Mouse (Mus musculus): ENCODE results near the gene Cfap70.
A peak's percentile ranks its signal among the peaks of the same experiment; 100 is the strongest.

The Cfap70 gene

DNA sequence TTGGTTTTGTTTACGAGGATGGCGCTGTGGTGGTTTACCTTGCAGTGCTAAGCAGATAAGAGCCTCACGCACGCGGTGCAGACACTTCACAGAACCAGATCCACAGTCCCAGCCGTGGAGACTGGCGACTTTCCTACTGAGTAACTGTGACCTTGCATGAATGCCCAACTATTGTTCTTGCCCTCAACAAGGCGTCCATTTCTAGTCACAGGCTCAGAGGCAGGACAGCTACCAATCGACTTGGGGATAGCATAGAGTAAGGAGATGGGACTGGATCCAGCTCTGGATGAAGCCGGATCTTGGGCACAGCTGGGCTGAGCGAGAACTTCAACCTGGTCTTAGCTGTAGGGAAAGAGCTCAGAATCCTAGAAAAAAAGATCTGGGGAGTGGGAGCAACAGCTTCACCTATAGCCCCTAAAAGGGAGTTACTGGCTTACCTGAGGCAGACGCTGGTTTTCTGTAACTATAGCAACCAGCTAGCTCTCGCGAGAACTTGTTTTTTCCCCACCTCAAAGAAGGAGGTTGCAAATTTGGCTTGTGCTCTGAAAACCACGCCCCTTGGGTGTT is at the start of gene Cfap70:
TSS of gene Cfap70 (minus strand) at position 462 of the 567 bp plus-strand sequence.
- DNase-seq (ENCODE audit: low spot score in 2 of 2), result peak; percentile 32 to 44

DNA sequence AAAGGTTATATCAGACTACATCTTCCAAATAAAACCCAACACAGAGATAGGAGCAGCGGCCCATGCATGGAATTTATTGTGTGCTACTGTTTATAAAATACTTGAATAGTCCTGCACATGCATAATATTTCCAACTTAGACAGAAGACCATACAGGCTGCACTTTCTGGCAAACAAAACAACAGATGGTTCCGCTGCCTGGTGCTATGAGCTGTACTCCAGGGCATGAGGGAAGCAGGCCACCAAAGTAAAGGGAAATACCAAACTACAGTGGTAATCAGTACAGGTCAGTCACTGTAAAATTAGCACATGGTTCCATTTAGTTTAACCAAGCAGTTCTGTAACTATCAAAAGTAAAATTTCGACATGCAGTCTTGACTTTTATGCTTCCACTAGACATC is 48.0 kb upstream of the Cfap70 start:
- no peak for DNase-seq (ENCODE audit: low spot score in 2 of 2)

DNA sequence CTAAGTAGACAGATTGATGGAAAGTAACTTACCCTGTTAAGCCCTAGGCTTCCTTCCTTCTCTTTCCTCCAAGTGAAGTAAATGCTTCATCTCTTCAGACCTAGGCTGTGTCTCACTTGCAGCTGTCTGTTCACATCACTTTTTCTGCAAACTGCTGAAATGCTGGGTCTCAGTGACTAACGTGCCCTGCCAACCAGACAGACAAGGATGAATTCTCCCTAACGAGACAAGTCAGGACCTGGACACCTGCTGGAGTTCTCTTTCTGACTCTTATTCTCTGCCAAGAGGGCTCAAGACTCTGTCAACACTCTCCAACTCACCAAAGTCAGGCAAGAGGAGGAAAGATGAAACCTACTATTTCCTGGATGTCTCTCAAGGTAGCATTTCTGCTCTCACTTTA is 44.6 kb upstream of the Cfap70 start, which contains the start of gene Mss51:
TSS of gene Mss51 (minus strand) at position 299 of the 400 bp plus-strand sequence.
- no peak for DNase-seq (ENCODE audit: low spot score in 2 of 2)

DNA sequence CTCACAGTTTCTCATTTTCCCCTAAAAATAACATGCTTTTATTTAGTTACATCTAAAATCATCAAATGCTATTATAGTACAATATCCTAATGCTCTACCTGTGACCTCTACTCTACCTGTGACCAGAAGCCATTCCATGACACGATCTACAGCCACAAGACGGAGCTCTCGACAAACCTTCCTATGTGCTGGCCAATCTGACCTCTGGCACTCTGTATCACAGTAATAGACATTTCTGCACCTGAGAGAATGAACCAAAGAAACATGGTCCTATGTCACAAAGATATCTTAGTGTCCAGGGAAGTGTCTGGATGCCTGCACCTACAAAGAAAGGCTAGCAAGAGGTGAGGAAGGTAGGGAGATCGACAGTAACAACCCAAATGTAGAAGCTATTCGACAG is 34.0 kb upstream of the Cfap70 start:
- DNase-seq (ENCODE audit: low spot score in 2 of 2), result no peak

DNA sequence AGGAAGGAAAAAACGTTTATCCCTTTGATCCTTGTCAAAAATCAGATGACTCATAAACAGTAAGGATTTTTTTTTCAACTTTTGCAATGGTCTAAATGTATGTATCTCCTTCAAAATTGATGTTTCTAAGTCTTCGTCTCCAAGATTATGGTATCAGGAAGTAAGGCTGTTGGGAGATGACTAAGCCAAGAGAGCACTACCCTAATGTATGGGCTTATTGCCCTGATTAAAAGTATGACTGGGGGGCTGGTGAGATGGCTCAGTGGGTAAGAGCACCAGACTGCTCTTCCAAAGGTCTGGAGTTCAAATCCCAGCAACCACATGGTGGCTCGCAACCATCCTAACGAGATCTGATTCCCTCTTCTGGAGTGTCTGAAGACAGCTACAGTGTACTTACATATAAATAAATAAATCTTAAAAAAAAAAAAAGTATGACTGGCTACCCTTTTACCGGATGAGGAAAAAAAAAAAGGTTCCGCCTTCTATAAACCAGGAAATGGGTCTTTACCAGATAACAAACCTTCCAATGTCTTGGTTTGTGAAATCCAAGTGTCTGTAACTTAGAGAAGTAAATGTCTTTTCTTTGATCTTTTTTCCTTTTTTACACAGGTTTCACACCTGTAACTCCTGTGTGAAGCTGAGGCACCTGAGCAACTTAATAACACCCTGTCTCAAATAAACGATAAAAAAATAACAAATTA is 30.2 kb upstream of the Cfap70 start:
- no peak for DNase-seq (ENCODE audit: low spot score in 2 of 2)

DNA sequence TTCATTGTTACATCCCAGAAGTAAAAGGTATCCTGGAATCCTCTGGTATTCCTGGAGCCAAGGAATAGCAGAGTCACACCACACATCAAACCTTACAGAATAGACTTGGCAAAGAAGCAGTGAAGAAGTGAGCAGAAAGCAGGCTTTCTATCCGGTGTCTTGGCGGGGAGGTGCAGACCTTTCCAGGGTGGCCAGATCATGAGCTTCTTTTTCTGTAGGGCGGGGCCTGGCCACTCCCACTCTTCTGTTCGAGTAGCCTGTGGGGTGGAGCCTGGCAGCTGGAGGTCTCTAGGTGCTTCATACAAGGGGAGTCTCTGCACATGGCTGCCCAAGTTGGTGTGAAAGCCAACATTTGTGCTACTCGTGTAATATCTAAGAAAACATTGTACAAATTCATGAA is 29.2 kb upstream of the Cfap70 start:
- no peak for DNase-seq (ENCODE audit: low spot score in 2 of 2)

DNA sequence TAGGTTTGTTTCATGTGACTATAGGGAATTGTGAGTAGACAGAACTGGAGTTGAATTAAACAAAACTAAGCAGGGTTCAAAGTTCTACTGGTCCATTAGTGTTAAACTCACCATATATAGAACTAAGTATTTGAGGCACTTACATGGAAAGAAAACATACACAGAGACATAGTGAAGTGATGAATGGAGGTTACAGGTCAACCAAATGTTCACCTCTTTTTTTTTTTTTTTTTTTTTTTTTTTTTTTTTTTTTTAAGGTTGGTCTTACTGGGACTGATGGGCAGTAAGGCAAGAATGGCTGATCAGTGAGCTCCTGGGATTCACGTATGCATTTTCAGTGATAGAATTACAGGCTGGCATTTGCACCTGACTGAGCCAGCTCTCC is 28.2 kb upstream of the Cfap70 start:
- DNase-seq (ENCODE audit: low spot score in 2 of 2), result no peak

DNA sequence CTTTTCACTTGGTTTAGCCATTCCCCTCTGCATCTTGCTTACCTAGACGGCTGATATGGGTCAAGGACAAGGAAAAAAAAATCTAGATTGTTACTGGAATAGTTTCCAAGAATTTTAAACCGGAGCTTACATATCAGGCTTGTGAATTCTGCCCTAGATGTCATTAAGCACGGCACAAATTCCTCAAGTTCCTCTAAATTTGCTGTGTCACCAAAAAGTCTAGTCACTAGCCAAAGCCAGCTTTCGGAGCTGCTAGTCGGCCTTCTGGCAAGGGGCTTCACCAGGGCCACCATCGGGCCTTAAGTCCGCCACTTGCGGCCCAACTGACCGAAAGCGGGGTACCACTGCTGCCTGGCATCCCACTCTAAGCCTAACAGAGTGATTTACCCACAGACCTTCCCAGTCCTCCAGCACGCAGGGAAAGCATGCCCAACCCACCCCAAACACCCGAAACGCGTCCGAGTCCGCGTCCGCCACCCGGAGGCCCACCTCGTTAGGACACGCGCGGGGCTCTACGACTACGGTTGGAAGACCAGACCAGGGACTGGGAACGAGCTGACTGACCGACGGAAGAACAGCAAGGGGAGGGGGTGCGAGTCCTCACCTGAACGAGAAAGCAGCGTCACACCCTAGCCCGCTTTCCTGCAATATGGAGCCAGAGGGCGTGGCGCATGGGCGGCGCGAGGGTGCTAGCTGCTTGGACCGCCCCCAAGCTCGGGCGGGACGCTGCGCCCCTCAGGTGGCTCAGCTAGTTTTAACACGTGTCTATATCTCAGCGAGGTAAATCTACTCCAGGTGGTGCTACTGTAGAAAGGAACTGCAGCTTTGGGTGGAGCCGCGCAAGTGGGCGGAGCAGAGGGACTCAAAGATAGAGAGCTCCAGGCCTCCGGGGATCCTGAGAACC is 27.5 kb upstream of the Cfap70 start, which contains the start of gene Anxa7:
TSS of gene Anxa7 (minus strand) at position 843 of the 904 bp plus-strand sequence.
- peak; percentile 70 to 72 for DNase-seq (ENCODE audit: low spot score in 2 of 2)

DNA sequence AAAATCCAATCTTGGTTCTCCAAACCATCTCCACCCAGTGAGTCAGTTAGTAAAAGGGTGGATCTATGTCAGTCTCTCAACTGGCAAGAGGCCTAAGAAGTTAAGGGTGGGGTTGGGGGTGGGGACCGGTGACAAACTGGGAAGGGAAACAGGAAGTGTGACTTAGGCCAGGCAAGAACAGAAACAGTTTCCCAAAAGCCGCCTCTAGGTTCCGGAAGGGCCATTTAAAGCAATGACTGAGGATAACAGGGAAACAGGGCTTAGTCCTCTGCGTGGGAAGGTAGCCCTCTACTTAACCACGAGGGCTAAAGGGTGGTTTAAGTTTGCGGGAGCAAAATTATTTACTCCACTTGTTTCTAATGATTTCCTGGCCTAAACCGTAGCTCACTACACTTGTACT is 26.8 kb upstream of the Cfap70 start:
- no peak for DNase-seq (ENCODE audit: low spot score in 2 of 2)

DNA sequence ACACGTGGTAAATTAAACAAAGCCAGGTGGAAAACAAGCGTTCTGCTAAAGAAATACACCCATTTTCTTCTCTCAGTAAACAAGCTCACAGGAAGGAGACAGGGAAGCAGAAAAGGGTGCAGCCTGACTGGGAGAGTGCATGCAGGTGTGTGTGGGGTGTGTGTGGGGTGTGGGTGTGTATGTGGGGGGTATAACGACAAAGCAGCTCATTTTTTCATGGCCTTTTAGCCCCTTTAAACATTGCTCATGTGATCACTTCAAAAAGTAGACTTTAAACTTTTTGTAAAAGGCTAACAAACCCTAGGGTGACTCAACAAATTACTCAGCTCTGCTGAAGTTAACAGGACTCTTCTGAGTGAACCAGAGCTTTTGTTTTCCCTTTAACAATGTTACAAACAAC is 26.4 kb upstream of the Cfap70 start:
- no peak for DNase-seq (ENCODE audit: low spot score in 2 of 2)

DNA sequence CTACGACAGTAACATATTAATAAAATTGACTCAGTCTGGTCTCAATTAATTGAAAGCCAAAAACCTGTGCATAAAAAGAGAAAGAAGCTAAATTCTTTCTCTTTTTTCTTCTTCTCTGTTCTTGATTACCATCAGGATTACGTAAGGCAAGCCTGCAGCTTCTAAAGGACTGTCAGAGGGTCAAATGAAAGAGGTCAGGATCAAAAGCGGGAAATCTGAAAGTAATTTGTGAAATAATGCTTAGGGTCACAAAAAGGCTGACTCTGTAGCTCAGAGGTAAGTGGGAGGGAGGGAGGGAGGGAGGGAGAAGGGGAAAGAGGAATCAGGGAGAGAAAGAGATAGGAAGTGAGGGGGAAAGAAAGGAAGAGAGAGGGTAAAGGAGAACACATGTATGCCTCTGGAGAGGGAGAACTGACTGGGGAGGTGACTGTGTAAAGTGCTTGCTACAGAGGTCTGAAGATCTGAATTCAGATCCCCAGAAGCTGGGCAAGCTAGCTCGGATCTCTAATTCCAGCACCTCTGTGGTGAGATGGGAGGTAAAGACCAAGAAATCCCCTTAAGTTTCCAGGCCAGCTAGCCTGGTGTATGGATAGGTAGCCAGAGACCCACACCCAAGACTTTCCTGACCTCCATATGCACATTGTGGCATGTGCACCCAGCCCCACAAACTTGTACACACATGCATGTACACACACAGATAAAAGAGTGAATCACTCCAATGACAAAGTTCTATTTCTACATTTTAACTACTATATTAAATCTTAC is 25.4 kb upstream of the Cfap70 start:
- DNase-seq (ENCODE audit: low spot score in 2 of 2), result no peak

DNA sequence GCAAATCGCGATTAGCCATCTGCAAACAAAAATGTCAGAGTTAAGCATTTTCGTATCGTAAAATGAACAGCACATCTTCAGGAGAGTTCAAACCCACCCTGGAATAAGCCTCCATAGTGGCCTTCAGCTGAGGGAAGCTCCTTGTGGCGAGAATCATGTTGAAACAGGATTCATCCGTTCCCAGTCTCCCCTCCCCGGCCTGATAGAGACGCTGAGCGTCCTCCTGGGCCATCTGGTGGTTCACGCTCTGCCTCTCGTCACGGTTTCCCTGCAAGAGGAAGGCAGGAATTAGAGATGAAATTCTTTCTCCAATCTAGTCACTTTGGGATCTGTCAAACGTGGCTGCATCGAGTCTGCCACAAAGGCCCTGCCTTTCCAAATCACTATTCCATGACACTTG is 8.2 kb upstream of the Cfap70 start:
- DNase-seq (ENCODE audit: low spot score in 2 of 2), result no peak

DNA sequence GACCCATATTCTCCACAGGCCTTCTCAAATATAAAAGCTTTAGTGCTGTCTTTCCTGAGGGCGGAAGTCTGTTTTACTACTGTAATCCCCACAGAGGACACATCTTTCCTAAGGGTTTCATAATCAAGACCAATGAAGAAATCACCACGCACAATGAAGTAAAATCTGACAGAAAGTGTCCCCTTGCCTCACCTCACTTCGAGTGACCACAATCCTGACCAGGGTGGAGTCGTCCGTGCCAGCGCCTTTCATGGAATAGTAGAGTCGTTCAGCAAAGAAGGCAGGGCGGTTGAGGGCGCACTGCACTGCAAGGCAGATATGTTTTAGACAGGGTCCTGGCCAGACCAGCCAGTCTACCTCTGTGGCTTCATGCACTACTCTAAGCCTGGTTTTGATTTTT is 6.4 kb upstream of the Cfap70 start:
- DNase-seq (ENCODE audit: low spot score in 2 of 2), result no peak

DNA sequence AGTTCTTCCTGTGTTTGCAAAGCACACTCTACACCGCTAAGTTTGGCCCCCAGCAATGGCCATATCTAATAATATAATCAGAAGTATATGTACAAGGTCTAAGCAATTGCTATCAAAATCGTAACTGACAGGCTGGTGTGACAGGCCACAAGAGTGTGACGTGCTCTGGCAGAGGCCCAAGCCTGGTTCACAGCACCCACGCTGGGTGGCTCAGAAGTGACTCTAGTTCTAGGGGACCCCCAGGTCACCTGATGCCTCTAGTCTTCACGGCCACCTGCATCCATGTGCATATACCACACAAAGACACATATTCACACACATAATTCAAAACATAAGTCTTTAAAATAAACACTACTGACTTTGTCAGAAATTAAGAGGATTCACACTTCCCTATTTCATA is 903 bp upstream of the Cfap70 start:
- DNase-seq (ENCODE audit: low spot score in 2 of 2), result no peak

DNA sequence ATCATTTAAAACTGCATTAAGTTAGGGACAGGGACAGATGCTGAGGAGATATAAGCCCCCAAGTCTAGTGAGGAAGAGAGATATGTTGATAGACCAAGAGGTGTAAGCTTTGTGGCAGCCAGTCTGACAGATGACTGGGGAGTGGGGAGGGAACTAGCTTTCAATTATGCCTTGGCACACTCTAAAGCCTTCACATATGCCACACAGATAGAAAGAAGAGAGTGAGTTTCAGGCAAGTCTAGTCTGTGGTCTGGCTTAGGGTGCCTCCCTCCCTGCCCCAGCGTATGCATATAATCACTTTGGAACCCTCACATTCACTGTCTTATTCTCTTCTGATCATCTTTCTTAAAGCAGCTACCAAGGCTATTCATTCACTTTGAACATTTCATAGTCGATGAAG is 724 bp downstream of the Cfap70 start:
- no peak for DNase-seq (ENCODE audit: low spot score in 2 of 2)

DNA sequence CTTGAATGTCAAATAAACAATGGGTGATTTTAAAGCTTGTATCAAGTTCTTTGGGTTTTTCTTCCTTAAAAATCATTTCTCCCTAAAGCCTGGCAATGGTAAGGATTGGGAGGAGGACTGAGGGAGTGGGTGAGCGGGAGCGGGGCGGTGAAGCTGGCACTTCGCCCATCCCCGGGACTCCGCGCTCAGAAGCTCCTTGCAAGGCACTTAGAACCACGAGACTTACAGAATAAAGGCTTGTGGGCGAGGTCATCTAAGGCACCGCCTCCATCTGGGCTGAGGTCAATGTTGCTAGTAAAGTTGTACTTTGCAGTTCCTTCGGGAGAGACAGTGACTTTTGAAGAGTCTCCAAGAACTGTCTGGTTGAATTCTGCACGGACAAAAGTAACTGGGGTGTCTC is 4.8 kb downstream of the Cfap70 start:
- peak in 1 of 2 experiments; percentile 25 for DNase-seq (ENCODE audit: low spot score in 2 of 2)

DNA sequence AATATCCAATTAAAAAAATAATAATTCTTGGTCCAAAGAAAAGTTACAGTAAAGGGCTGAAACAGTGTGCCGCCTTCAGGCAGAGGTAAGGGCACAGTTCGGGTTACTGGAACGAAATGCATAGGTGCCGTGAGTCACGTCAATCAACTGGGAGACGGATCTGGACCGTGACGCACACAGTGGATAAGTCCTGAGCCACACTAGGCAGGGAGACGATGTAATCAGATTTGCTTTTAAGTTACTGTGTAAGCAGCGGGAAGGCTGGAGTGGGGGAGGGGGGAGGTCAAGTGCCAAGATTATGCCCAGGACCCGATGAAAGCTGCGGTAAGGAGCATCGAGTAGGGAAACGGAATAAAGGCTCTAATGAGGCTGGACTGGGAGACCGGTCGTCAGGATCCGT is 9.8 kb downstream of the Cfap70 start:
- DNase-seq (ENCODE audit: low spot score in 2 of 2), result no peak

DNA sequence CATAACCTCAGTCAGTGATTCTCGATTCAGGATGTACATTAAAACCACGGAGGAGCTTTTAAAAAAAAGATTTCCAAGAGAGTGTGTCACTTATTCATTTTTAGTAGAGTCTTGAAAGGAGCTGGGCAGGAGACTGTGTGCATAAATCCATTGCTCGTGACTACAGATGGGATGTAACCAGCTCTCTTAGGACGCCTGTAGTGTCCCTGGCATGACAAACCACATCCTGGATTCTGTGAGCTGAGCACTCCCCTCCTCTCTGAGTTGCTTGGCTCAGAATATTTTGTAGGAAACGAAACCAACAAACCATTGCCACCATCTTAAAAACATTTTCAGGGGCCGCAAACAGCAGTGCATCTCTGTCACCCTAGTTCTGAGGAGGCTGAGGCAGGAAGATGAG is 15.1 kb downstream of the Cfap70 start:
- no peak for DNase-seq (ENCODE audit: low spot score in 2 of 2)

DNA sequence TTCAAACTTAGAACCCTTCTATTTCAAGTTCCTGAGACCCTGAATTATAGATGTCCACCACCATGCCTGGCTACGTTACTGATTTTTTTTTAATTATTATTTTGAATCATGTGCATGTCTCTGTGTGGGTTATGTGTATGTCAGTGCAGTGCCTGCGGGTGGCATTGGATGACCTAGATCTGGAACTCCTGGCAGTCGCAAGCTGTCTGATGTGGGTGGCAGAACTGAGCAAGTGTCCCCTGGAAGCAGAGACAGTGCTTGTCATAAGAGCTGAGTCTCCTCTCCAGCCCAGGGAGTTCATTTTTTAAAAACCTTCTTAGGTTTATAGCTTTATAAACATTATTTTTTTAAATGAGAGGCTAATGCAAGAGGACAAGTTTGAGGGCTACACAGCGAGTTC is 19.6 kb downstream of the Cfap70 start:
- DNase-seq (ENCODE audit: low spot score in 2 of 2), result no peak

DNA sequence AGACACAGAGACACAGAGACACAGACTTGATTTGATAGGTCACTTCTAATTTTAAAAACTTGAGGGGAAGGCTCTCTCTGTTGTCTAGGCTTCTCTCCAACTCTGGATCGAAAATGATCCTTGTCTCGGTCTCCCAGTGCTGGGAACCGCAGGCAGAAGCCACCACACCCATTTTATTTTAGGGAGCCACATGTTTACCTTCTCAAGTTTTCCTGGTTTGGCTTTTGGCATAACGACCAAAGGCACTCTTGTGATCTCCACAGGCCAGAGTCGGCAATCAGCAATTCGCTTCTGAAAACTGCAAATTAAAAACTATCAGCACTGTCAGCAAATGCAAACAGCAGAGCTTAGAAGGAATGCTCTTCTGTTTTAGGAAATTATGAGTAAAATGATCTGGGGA is 20.3 kb downstream of the Cfap70 start:
- no peak for DNase-seq (ENCODE audit: low spot score in 2 of 2)

DNA sequence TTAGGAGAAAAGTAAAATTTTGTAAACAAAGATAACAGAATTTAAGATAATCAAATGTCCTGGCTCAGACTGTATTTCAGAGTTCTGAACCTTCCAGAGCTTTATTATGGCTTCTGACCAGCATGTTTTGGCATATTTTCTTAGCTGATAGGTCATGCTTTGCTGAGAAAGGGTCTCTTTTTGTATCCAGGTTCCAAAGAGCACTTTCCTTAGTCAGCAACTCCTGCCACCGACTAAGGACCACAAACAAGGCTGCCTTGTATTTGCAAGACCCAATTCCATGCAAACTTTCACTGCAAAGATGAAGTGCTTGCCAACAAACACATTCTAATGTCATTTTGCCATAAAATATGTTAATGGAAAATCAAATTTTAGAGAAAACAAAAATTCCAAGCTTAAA is 22.2 kb downstream of the Cfap70 start:
- no peak for DNase-seq (ENCODE audit: low spot score in 2 of 2)

DNA sequence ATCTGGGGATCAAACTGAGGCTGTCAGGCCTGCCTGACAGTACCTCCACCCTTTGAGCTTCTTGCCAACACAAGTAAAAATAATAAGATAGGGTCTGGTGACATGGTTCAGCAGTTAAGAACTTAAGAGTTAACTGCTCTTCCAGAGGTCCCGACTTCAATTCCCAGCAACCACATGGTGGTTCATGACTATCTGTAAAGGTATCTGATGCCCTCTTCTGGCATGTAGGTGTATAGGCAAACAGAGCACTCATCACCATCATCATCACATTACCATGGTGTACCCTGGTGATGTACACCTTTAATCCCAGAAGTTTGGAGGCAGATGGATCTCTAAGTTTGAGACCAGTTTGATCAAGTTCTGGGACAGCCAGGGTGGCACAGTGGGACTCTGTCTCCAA is 23.4 kb downstream of the Cfap70 start:
- DNase-seq (ENCODE audit: low spot score in 2 of 2), result no peak

Data from right cerebral cortex, postnatal 36 days (tissue).